Comparison of ENCODE assay signal across 13 mouse cellular contexts in the genomic region with DNA sequence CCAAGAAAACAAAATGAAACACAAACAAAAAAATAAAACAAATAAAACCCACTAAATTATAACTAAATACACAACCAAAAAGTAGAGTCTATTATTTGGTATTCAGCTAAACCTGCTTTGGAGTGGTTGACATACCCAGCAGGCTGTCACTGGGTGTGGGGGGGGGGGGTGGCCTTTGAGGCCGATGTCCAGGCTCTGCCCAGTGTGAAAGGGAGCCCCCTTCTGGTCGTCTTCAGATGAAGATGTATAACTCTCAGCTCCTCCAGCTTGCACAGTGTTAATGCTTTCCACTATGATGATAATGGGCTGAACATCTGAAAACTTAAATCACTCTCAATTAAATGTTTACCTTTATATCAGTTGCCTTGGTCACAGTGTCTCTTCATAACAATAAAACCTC.
DNase-seq lines count a peak whose midpoint lies in the region; ATAC-seq and TF ChIP-seq lines count a peak whose summit lies in the region.
"Had no signal": no experiment of that assay in that cellular context is flagged by ENCODE, and none has a peak within 500 bp of the region (broad histone marks: within the 10 kb centered on the region; RNA-seq: fewer than 3 reads in every experiment).

No protein-coding gene starts in this region.

- H3K36me3 ChIP-seq in limb, embryonic 11.5 days (ENCODE audit: control insufficient read depth, insufficient read depth, low read length), result no peaks in the 10 kb centered on the region
- no peaks in the 10 kb centered on the region for H3K36me3 ChIP-seq in limb, embryonic 10.5 days
- H3K36me3 ChIP-seq: heart, embryonic 15.5 days; liver, embryonic 15.5 days had no signal

- H3K27ac ChIP-seq in cerebellum, adult 2 months (ENCODE audit: insufficient read depth, low read length), result no peak overlapping the region
- no peak overlapping the region for H3K27ac ChIP-seq in limb, embryonic 11.5 days (replicated peaks; ENCODE audit: low read depth, low read length)
- H3K27ac ChIP-seq in limb, embryonic 10.5 days, result no peak overlapping the region
- H3K27ac ChIP-seq: heart, embryonic 15.5 days; left cerebral cortex, adult 2 months; liver, embryonic 15.5 days had no signal

- WGBS in cerebellum, adult 2 months, result 6% methylated on average over 2 of the region's 2 CpGs
- WGBS in limb, embryonic 11.5 days, result 6% methylated on average over 2 of the region's 2 CpGs
- 3% methylated on average over 2 of the region's 2 CpGs for WGBS in limb, embryonic 10.5 days

- TF ChIP-seq POLR2A in cerebellum, adult 2 months (IDR thresholded peaks at IDR 0.05; ENCODE audit: borderline replicate concordance, insufficient read depth, low read length), result no peak

- no peak overlapping the region for H3K9ac ChIP-seq in limb, embryonic 11.5 days (ENCODE audit: low read length)
- H3K9ac ChIP-seq: heart, embryonic 15.5 days; liver, embryonic 15.5 days had no signal

- peak; percentile 7 to 28 for DNase-seq in cerebellum, postnatal 14 days
- no peak for DNase-seq in cerebellum, adult 2 months
- peak; percentile 22 for DNase-seq in limb, embryonic 11.5 days (ENCODE audit: low spot score)
- DNase-seq in limb, embryonic 10.5 days (ENCODE audit: low spot score), result no peak
- DNase-seq in NIH3T3 (ENCODE audit: low read depth), result peak; percentile 61
- DNase-seq in embryo, embryonic 11.5 days (ENCODE audit: low read depth, low spot score), result peak; percentile 9
- DNase-seq in cerebellum, adult 9-11 months, result no peak
- DNase-seq: gastrocnemius, postnatal 10 days had no signal

- no peak overlapping the region for H3K4me3 ChIP-seq in cerebellum, adult 2 months (replicated peaks; ENCODE audit: insufficient read depth, low read depth, low read length)
- H3K4me3 ChIP-seq in limb, embryonic 11.5 days (ENCODE audit: low read depth, low read length), result no peak overlapping the region
- no peak overlapping the region for H3K4me3 ChIP-seq in limb, embryonic 10.5 days
- H3K4me3 ChIP-seq: heart, embryonic 15.5 days; left cerebral cortex, adult 2 months; liver, embryonic 15.5 days had no signal

- ATAC-seq in limb, embryonic 11.5 days (ENCODE audit: insufficient number of reproducible peaks, low FRiP score, low TSS enrichment, low read depth), result no peak
- ATAC-seq in activated CD4-positive, CD25-positive, alpha-beta regulatory T cell, adult 4 months, result no peak
- ATAC-seq: midbrain, embryonic 16.5 days had no signal

- no peak overlapping the region for H3K4me2 ChIP-seq in limb, embryonic 11.5 days (ENCODE audit: low read depth, severe bottlenecking)
- H3K4me2 ChIP-seq: heart, embryonic 15.5 days; liver, embryonic 15.5 days had no signal

- H3K9me3 ChIP-seq in limb, embryonic 11.5 days (ENCODE audit: control insufficient read depth, low read length), result no peaks in the 10 kb centered on the region
- H3K9me3 ChIP-seq in limb, embryonic 10.5 days (replicated peaks), result no peaks in the 10 kb centered on the region
- H3K9me3 ChIP-seq: heart, embryonic 15.5 days; liver, embryonic 15.5 days had no signal

- H3K4me1 ChIP-seq in cerebellum, adult 2 months (ENCODE audit: control insufficient read depth, insufficient read depth, low read length), result no peaks in the 10 kb centered on the region
- H3K4me1 ChIP-seq in limb, embryonic 11.5 days (ENCODE audit: control insufficient read depth, insufficient read depth, low read length), result no peaks in the 10 kb centered on the region
- H3K4me1 ChIP-seq in limb, embryonic 10.5 days, result no peaks in the 10 kb centered on the region
- H3K4me1 ChIP-seq: heart, embryonic 15.5 days; liver, embryonic 15.5 days had no signal

- H3K27me3 ChIP-seq in cerebellum, adult 2 months (ENCODE audit: control insufficient read depth, insufficient read depth, low read length), result no peaks in the 10 kb centered on the region
- no peaks in the 10 kb centered on the region for H3K27me3 ChIP-seq in limb, embryonic 11.5 days (ENCODE audit: control insufficient read depth, insufficient read depth, low read length)
- H3K27me3 ChIP-seq in limb, embryonic 10.5 days (ENCODE audit: low read depth, poor library complexity, severe bottlenecking), result no peaks in the 10 kb centered on the region
- H3K27me3 ChIP-seq: heart, embryonic 15.5 days; liver, embryonic 15.5 days had no signal

- no peak for TF ChIP-seq CTCF in cerebellum, adult 2 months (IDR thresholded peaks at IDR 0.05; ENCODE audit: borderline replicate concordance, insufficient read depth, low read depth, low read length)

Comparison
In these comparisons a context has a peak if more than half of its experiments do, and no peak if none do; other contexts are left out.
1. DNase-seq: peak in cerebellum, postnatal 14 days (2 of 2), limb, embryonic 11.5 days (single experiment), NIH3T3 (single experiment) and embryo, embryonic 11.5 days (single experiment); none in cerebellum, adult 2 months (0 of 2), limb, embryonic 10.5 days (single experiment) and cerebellum, adult 9-11 months (single experiment).